Mouse (Mus musculus) MEL (cell line): ENCODE results near the gene Wdr82.

ENCODE experiments used
- CTCF ChIP-seq, 3 experiments: IDR thresholded peaks in 2 of 3; conservative IDR thresholded peaks in 1 of 3; 2 replicates each; pipeline ENCODE4 v1.5.1; 2011 to 2012; ENCODE audit warnings: low read length in 3 of 3, low read depth in 2 of 3, mild to moderate bottlenecking in 2 of 3, improper control_type of control experiment in 1 of 3, inconsistent platforms in 1 of 3, mixed read lengths in 1 of 3, moderate library complexity in 1 of 3; ENCODE audit not compliant: control insufficient read depth in 1 of 3, insufficient read depth in 1 of 3, poor library complexity in 1 of 3, severe bottlenecking in 1 of 3
- GATA1 ChIP-seq: IDR thresholded peaks from 2 replicates; pipeline ENCODE4 v1.6.1; 2011; ENCODE audit warnings: low read depth, low read length, improper control_type of control experiment
- RCOR1 ChIP-seq: IDR thresholded peaks from 2 replicates; pipeline ENCODE4 v1.6.1; 2012; ENCODE audit warnings: low read depth, mild to moderate bottlenecking, inconsistent platforms, low read length, improper control_type of control experiment
- USF2 ChIP-seq, 2 experiments: IDR thresholded peaks; 2 replicates each; pipeline ENCODE4 v1.6.1; 2011 to 2012; ENCODE audit warnings: improper control_type of control experiment in 2 of 2, low read length in 2 of 2, borderline replicate concordance in 1 of 2, inconsistent platforms in 1 of 2, low read depth in 1 of 2, mild to moderate bottlenecking in 1 of 2; ENCODE audit not compliant: insufficient read depth in 1 of 2

DNA sequence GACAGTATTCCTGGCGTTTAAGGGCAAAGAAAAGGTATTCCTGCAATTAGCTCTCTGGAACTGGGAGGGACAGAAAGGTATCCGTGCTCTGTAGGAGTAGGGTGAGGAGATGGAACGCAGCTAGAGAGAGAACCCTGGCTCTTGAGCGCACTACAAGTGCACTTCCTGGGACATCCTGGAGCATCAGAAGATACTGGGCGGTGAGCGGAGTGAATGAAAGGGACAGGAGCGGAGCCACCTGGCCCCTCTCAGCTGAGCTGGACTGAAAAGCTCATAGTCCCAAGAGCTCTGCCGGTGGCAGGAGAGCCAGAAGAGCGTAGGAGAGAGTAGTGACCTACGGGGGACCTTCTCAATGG is 21.4 kb upstream of the Wdr82 start:
- TF ChIP-seq RCOR1 = no peak
- TF ChIP-seq USF2 (IDR thresholded peaks at IDR 0.05; ENCODE audit: borderline replicate concordance in 1 of 2, insufficient read depth in 1 of 2, low read depth in 1 of 2, low read length in 2 of 2) = no peak
- no peak for TF ChIP-seq GATA1
- TF ChIP-seq CTCF (IDR thresholded peaks at IDR 0.05 in 2 of 3, conservative IDR thresholded peaks at IDR 0.05 in 1 of 3; ENCODE audit: control insufficient read depth in 1 of 3, insufficient read depth in 1 of 3, low read depth in 2 of 3, low read length in 3 of 3, poor library complexity in 1 of 3, severe bottlenecking in 1 of 3) = no peak
